Mouse (Mus musculus) yolk sac, embryonic 10.5 days (tissue): ENCODE data around the gene Zfand5.

Source experiments
- DNase-seq: peaks from one replicate; pipeline ENCODE4 v3.0.0-alpha.2; 2017; ENCODE audit warnings: low spot score

The Zfand5 gene

DNA sequence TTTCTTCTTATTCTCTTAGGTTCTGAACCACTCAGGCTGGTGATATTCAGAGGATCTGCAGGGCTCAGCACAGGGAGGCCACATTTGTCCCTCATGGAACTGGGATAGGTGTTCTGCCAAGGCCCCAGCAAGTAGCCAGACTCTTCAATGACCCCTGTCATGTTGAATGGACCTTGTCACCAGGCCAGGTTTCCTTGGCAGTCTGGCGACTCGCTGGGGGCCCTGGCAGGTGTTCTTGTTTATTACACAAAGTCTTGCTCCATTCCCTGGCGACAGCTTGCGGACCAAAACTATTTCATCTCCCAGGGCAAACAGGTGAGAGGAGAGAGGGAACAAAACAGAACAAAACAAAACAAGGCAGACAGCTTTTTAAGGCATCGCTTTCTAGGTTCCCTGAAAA lies 57.7 kb downstream of the Zfand5 start:
- no peak for DNase-seq

DNA sequence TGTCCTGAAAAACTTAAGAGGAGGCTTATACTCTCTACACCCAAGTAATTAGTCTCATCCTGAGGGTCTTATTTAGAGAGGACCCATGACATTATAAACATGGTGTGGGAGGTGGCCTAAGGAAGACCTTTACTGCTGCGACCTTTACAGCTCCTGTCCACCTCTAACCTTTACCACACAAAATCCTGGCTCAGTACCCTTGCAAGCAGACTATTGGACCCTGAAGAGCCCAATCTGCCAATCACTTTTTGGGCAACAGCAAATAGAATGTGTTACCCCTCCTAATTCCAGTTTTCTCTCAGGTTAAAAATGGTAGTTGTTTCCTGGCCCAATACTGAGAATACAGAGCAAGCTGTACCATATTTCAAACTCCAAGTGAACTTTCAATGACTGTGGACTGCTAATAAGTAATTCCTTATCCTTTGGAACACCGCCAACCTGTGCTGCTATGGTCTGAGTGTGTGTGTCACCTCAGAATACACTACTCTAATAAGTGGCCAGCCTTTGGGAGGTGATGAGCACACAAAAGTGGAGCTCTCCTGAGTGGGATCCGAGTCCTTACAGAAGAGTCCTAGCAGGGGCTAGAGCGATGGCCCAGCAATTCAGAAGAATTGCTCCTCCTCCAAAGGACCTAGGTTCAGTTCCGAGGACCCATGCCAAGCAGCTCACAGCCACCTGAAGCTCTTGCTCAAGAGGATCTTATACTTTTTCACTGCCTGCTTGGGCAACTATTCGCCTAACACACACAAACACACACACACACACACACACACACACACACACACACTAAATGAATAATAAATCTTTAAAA lies 58.4 kb downstream of the Zfand5 start:
- no peak for DNase-seq

DNA sequence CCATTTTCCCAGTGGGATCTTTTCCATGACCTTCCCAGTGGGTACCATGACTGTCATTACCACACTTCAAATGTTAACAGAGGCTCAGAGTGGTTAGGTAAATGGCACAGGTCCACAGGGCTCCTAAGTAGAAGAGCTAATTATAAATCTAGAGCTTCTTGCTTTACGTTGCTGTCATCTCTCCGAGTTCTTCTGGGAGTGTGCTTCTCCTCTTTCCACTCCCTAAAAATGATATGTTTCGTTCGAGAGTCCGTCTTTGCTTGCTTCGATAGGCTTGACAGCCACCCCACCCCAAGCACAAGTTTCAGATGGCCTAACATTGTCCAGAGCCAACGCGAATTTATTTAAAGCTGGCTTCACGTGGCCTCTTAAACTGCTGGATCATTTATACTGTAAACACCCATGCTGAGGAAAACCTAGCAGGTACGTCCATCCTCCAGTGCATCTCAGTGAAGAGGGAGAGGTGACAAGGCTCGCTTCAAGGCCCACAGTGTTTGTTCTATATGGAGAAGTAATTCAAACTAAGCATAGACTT lies 59.6 kb downstream of the Zfand5 start:
- DNase-seq, result no peak
